Mouse (Mus musculus) liver, embryonic 11.5 days (tissue): ENCODE measurements around the gene Adcy3. TPM values are rescaled to one million over a fixed set of nuclear protein-coding genes. Genes with fewer than 3 reads are reported as not detected.

Experiments
- ATAC-seq: fragments of 200-750 bp; cut with Nextera tagmentation; replicated peaks from 2 replicates; pipeline ENCODE4 v1.8.0; 2017; ENCODE audit warnings: moderate number of reproducible peaks, mild to moderate bottlenecking, moderate TSS enrichment, moderate library complexity; ENCODE audit not compliant: low FRiP score
- DNase-seq: peaks from one replicate; pipeline ENCODE4 v3.0.0-alpha.2; 2017; ENCODE audit warnings: low spot score
- H3K27ac ChIP-seq: fragments of 300-500 bp; sonication (generic); 2 replicates; pipeline ENCODE4 v1.5.1; 2014; ENCODE audit warnings: mild to moderate bottlenecking, low read depth, low read length, control low read depth
- H3K27me3 ChIP-seq: fragments of 300-500 bp; sonication (generic); replicated peaks from 2 replicates; pipeline ENCODE4 v1.6.1; 2014; ENCODE audit warnings: low read length, mixed read lengths; ENCODE audit not compliant: control insufficient read depth, insufficient read depth
- H3K36me3 ChIP-seq: fragments of 300-500 bp; sonication (generic); 2 replicates; pipeline ENCODE4 v1.6.1; 2014; ENCODE audit warnings: mild to moderate bottlenecking, low read length, moderate library complexity, mixed read lengths; ENCODE audit not compliant: control insufficient read depth, insufficient read depth
- H3K4me1 ChIP-seq: fragments of 300-500 bp; sonication (generic); replicated peaks from 2 replicates; pipeline ENCODE4 v1.6.1; 2014; ENCODE audit warnings: low read length, mixed read lengths; ENCODE audit not compliant: control insufficient read depth, insufficient read depth
- H3K4me2 ChIP-seq: fragments of 300-500 bp; sonication (generic); 2 replicates; pipeline ENCODE4 v1.6.1; 2014; ENCODE audit warnings: mild to moderate bottlenecking, control low read depth, moderate library complexity
- H3K4me3 ChIP-seq: fragments of 300-500 bp; sonication (generic); 2 replicates; pipeline ENCODE4 v1.5.1; 2014; ENCODE audit warnings: low read depth, low read length, control low read depth
- H3K9ac ChIP-seq: fragments of 300-500 bp; sonication (generic); 2 replicates; pipeline ENCODE4 v1.6.1; 2014; ENCODE audit warnings: low read depth, low read length, control low read depth
- H3K9me3 ChIP-seq: fragments of 300-500 bp; sonication (generic); 2 replicates; pipeline ENCODE4 v1.6.1; 2016; ENCODE audit warnings: low read length, inconsistent platforms, mixed read lengths; ENCODE audit not compliant: control insufficient read depth
- WGBS: fragments of 180-500 bp; shearing (Covaris S2); extraction: QIAGEN DNeasy Blood & Tissue Kit; methylation state at CpG from one replicate; pipeline ENCODE4 v1.1.7; 2014; 5-methylcytosine and 5-hydroxymethylcytosine counted together
- polyA plus RNA-seq: library from polyadenylated mRNA; unstranded; fragments of >200 nt; fragmentation: Nextera tagmentation; extraction: Ambion mirVana; gene quantifications from 2 replicates; pipeline ENCODE4 v1.2.1, GENCODE M21; 2014

Gene Adcy3
- polyA plus RNA-seq, 1 experiment from 2014 or later: 3.3 TPM

- Histone ChIP-seq H3K9me3 (no peaks in the 10 kb centered on the region), H3K27me3 (no peaks in the 10 kb centered on the region), H3K4me2 (no peak overlapping the region), H3K36me3 (no peaks in the 10 kb centered on the region), H3K27ac (no peak overlapping the region), H3K4me1 (no peaks in the 10 kb centered on the region), H3K4me3 (no peak overlapping the region), H3K9ac (no peak overlapping the region)
- WGBS: 80% methylated on average over 5 of the region's 5 CpGs
- ATAC-seq (no peak), DNase-seq (no peak)
These were observed 36.7 kb downstream of the Adcy3 start for GRCm38 (mm10) chr12:4169622-4170021.

GRCm38 (mm10) chr12:4173108-4173790 is 40.3 kb downstream of the Adcy3 start:
- Histone ChIP-seq H3K9me3 (no peaks in the 10 kb centered on the region), H3K4me2 (no peak overlapping the region), H3K27me3 (no peaks in the 10 kb centered on the region), H3K36me3 (no peaks in the 10 kb centered on the region), H3K27ac (no peak overlapping the region), H3K4me1 (no peaks in the 10 kb centered on the region), H3K9ac (no peak overlapping the region), H3K4me3 (no peak overlapping the region)
- ATAC-seq (no peak), DNase-seq (no peak)
- 81% methylated on average over 15 of the region's 15 CpGs for WGBS

GRCm38 (mm10) chr12:4178839-4179238 is 45.9 kb downstream of the Adcy3 start:
- Histone ChIP-seq H3K27me3 (no peaks in the 10 kb centered on the region), H3K4me2 (no peak overlapping the region), H3K36me3 (no peaks in the 10 kb centered on the region), H3K4me1 (no peaks in the 10 kb centered on the region), H3K4me3 (no peak overlapping the region), H3K27ac (no peak overlapping the region), H3K9ac (no peak overlapping the region), H3K9me3 (no peaks in the 10 kb centered on the region)
- DNase-seq (no peak), ATAC-seq (no peak)
- 67% methylated on average over 5 of the region's 5 CpGs for WGBS

GRCm38 (mm10) chr12:4179671-4180233 is 46.8 kb downstream of the Adcy3 start:
- no peak overlapping the region for H3K4me3 ChIP-seq
- 83% methylated on average over 6 of the region's 6 CpGs for WGBS
- no peaks in the 10 kb centered on the region for H3K4me1 ChIP-seq
- DNase-seq (no peak), ATAC-seq (no peak)
- H3K27ac ChIP-seq: no peak overlapping the region
- no peak overlapping the region for H3K4me2 ChIP-seq
- H3K9ac ChIP-seq: no peak overlapping the region
- no peaks in the 10 kb centered on the region for H3K27me3 ChIP-seq
- no peaks in the 10 kb centered on the region for H3K36me3 ChIP-seq
- H3K9me3 ChIP-seq: no peaks in the 10 kb centered on the region

GRCm38 (mm10) chr12:4180507-4180906 is 47.6 kb downstream of the Adcy3 start:
- Histone ChIP-seq H3K4me2 (no peak overlapping the region), H3K27ac (no peak overlapping the region), H3K36me3 (no peaks in the 10 kb centered on the region), H3K4me1 (no peaks in the 10 kb centered on the region), H3K27me3 (no peaks in the 10 kb centered on the region), H3K9ac (no peak overlapping the region), H3K4me3 (no peak overlapping the region), H3K9me3 (no peaks in the 10 kb centered on the region)
- 40% methylated on average over 3 of the region's 3 CpGs for WGBS
- DNase-seq (no peak), ATAC-seq (0 out of 2 replicates have a peak, but pooled peaks have one; percentile 43)

GRCm38 (mm10) chr12:4184648-4185047 is 51.7 kb downstream of the Adcy3 start:
- Histone ChIP-seq H3K9me3 (no peaks in the 10 kb centered on the region), H3K4me2 (no peak overlapping the region), H3K27me3 (no peaks in the 10 kb centered on the region), H3K4me1 (peaks cover 3% of the 10 kb centered on the region), H3K4me3 (no peak overlapping the region), H3K9ac (no peak overlapping the region), H3K27ac (no peak overlapping the region), H3K36me3 (no peaks in the 10 kb centered on the region)
- DNase-seq (no peak), ATAC-seq (no peak)
- 40% methylated on average over 2 of the region's 2 CpGs for WGBS

- Histone ChIP-seq H3K9ac (no peak overlapping the region), H3K4me1 (peaks cover 3% of the 10 kb centered on the region), H3K27me3 (no peaks in the 10 kb centered on the region), H3K27ac (no peak overlapping the region), H3K4me2 (no peak overlapping the region), H3K9me3 (no peaks in the 10 kb centered on the region), H3K4me3 (no peak overlapping the region), H3K36me3 (no peaks in the 10 kb centered on the region)
- 43% methylated on average over 14 of the region's 14 CpGs for WGBS
- peak; percentile 23; the same call in 1 of the 2 replicates for ATAC-seq
- no peak for DNase-seq
These were observed 55.5 kb downstream of the Adcy3 start for GRCm38 (mm10) chr12:4188171-4189059.

- Histone ChIP-seq H3K36me3 (no peaks in the 10 kb centered on the region), H3K27ac (no peak overlapping the region), H3K27me3 (no peaks in the 10 kb centered on the region), H3K4me3 (no peak overlapping the region), H3K9me3 (no peaks in the 10 kb centered on the region), H3K9ac (no peak overlapping the region), H3K4me1 (peaks cover 3% of the 10 kb centered on the region), H3K4me2 (no peak overlapping the region)
- WGBS: 48% methylated on average over 5 of the region's 5 CpGs
- peak; percentile 46 for DNase-seq
- no peak for ATAC-seq
These were observed 56.2 kb downstream of the Adcy3 start for GRCm38 (mm10) chr12:4189060-4189447.
